Comparison of ENCODE assay signal across 9 mouse cellular contexts in genomic region chr6:135526460-135527160, GRCm38 (mm10).
DNase-seq lines count a peak whose midpoint lies in the region; ATAC-seq lines count a peak whose summit lies in the region.
"Had no signal": no experiment of that assay in that cellular context is flagged by ENCODE, and none has a peak within 500 bp of the region (broad histone marks: within the 10 kb centered on the region; RNA-seq: fewer than 3 reads in every experiment).

No protein-coding gene starts in this region.

- no peak overlapping the region for H3K4me2 ChIP-seq in liver, embryonic 12.5 days
- H3K4me2 ChIP-seq: liver, embryonic 15.5 days had no signal

- H3K27ac ChIP-seq in liver, embryonic 12.5 days, result no peak overlapping the region
- H3K27ac ChIP-seq: liver, embryonic 15.5 days had no signal

- H3K9ac ChIP-seq in liver, embryonic 12.5 days, result no peak overlapping the region
- H3K9ac ChIP-seq: liver, embryonic 15.5 days had no signal

- intact Hi-C loops in heart, postnatal 25 days (cut with DNase I), result loop anchor here (10.0 kb wide), 1 partner anchor 298 kb away; no protein-coding TSS in a partner anchor
- intact Hi-C loops in heart, postnatal 36 days (cut with DNase I), result no loop called here
- intact Hi-C loops in left cerebral cortex, postnatal 4 days (cut with DNase I), result no loop called here

- no peaks in the 10 kb centered on the region for H3K36me3 ChIP-seq in liver, embryonic 12.5 days
- H3K36me3 ChIP-seq: liver, embryonic 15.5 days had no signal

- H3K4me3 ChIP-seq in liver, embryonic 12.5 days, result no peak overlapping the region
- H3K4me3 ChIP-seq: liver, embryonic 15.5 days had no signal

- no peaks in the 10 kb centered on the region for H3K4me1 ChIP-seq in liver, embryonic 12.5 days
- H3K4me1 ChIP-seq: liver, embryonic 15.5 days had no signal

- DNase-seq in heart, adult 18-20 months, result peak; percentile 29 to 33
- DNase-seq in heart, postnatal 25 days (ENCODE audit: low spot score), result no peak
- DNase-seq in cerebellum, postnatal 14 days, result peak; percentile 61 to 62
- peak; percentile 2 to 5 for DNase-seq in heart, postnatal 36 days
- peak; percentile 58 for DNase-seq in left cerebral cortex, postnatal 4 days
- DNase-seq in thymus, postnatal 14 days, result no peak
- no peak for DNase-seq in thymus, postnatal 25 days

- WGBS in liver, embryonic 12.5 days (ENCODE audit: insufficient replicate concordance), result 74% methylated on average over 24 of the region's 24 CpGs

- no peaks in the 10 kb centered on the region for H3K27me3 ChIP-seq in liver, embryonic 12.5 days (replicated peaks)
- H3K27me3 ChIP-seq: liver, embryonic 15.5 days had no signal

- ATAC-seq in liver, embryonic 12.5 days, result no peak

- no peaks in the 10 kb centered on the region for H3K9me3 ChIP-seq in liver, embryonic 12.5 days (replicated peaks)
- H3K9me3 ChIP-seq: liver, embryonic 15.5 days had no signal

Comparison
In these comparisons a context has a peak if more than half of its experiments do, and no peak if none do; other contexts are left out.
1. DNase-seq: peak in heart, adult 18-20 months (2 of 2), cerebellum, postnatal 14 days (2 of 2), heart, postnatal 36 days (2 of 2) and left cerebral cortex, postnatal 4 days (single experiment); none in heart, postnatal 25 days (single experiment), thymus, postnatal 14 days (single experiment) and thymus, postnatal 25 days (single experiment).